Mouse (Mus musculus) spleen, adult 2 months (tissue): ENCODE results near the gene Icos.

ENCODE experiments used
- CTCF ChIP-seq: fragments of 200-500 bp; IDR thresholded peaks from 2 replicates; pipeline ENCODE4 v1.5.1; 2011; ENCODE audit warnings: mild to moderate bottlenecking, inconsistent platforms; ENCODE audit not compliant: insufficient read depth, insufficient read length, insufficient replicate concordance; ENCODE audit errors: extremely low read depth
- POLR2A ChIP-seq: fragments of 200-500 bp; IDR thresholded peaks from 2 replicates; pipeline ENCODE4 v1.6.1; 2011; ENCODE audit warnings: low read depth, low read length, inconsistent platforms

- TF ChIP-seq CTCF (no peak), POLR2A (no peak)
These were observed 37.7 kb upstream of the Icos start for GRCm38 (mm10) chr1:60940023-60940422.
